Mouse (Mus musculus) kidney, adult 18-20 months (tissue): ENCODE measurements at regions not wholly inside any gene's neighbourhood (a gene's known extent, or its start where the extent isn't known, plus 50 kb on each side); places are given as distances from the start of the nearest gene placed in this dataset.

Experiments used
- DNase-seq: peaks from one replicate; pipeline ENCODE4 v3.0.0; 2021

GRCm38 (mm10) chr2:50916323-50917221 is 232.3 kb downstream of the Rnd3 start:
- no peak for DNase-seq

GRCm38 (mm10) chr2:50915149-50915548 is 233.8 kb downstream of the Rnd3 start:
- no peak for DNase-seq

- DNase-seq: no peak
Measured at GRCm38 (mm10) chr2:50914176-50914575, 234.7 kb downstream of the Rnd3 start.

GRCm38 (mm10) chr2:50908762-50909161 is 240.1 kb downstream of the Rnd3 start:
- no peak for DNase-seq

- no peak for DNase-seq
Measured at GRCm38 (mm10) chr2:50902701-50903100, 246.2 kb downstream of the Rnd3 start.

- no peak for DNase-seq
Measured at GRCm38 (mm10) chr2:50902220-50902619, 246.7 kb downstream of the Rnd3 start.

- no peak for DNase-seq
Measured at GRCm38 (mm10) chr2:50888992-50889391, 259.9 kb downstream of the Rnd3 start.

GRCm38 (mm10) chr2:50887954-50888353 is 261.0 kb downstream of the Rnd3 start:
- DNase-seq: no peak

GRCm38 (mm10) chr2:50885924-50886315 is 263.0 kb downstream of the Rnd3 start:
- no peak for DNase-seq

- DNase-seq: no peak
Measured at GRCm38 (mm10) chr2:50885280-50885923, 263.5 kb downstream of the Rnd3 start.

- no peak for DNase-seq
Measured at GRCm38 (mm10) chr2:50881514-50882038, 267.3 kb downstream of the Rnd3 start.

GRCm38 (mm10) chr2:50880806-50881205 is 268.1 kb downstream of the Rnd3 start:
- DNase-seq: no peak

GRCm38 (mm10) chr2:50877716-50878115 is 271.2 kb downstream of the Rnd3 start:
- peak; percentile 16 for DNase-seq

GRCm38 (mm10) chr2:50875072-50875471 is 273.8 kb downstream of the Rnd3 start:
- no peak for DNase-seq

GRCm38 (mm10) chr2:50853538-50854244 is 295.2 kb downstream of the Rnd3 start:
- no peak for DNase-seq

- no peak for DNase-seq
Measured at GRCm38 (mm10) chr2:50852413-50852919, 296.4 kb downstream of the Rnd3 start.

GRCm38 (mm10) chr2:50850071-50850470 is 298.8 kb downstream of the Rnd3 start:
- DNase-seq: no peak

- DNase-seq: no peak
Measured at GRCm38 (mm10) chr2:50841881-50842280, 307.0 kb downstream of the Rnd3 start.

GRCm38 (mm10) chr2:50835511-50836320 is 313.2 kb downstream of the Rnd3 start:
- DNase-seq: no peak

GRCm38 (mm10) chr2:50833791-50834190 is 315.1 kb downstream of the Rnd3 start:
- DNase-seq: no peak

GRCm38 (mm10) chr2:50832471-50832870 is 316.4 kb downstream of the Rnd3 start:
- DNase-seq: no peak

GRCm38 (mm10) chr2:50830056-50830720 is 318.7 kb downstream of the Rnd3 start:
- DNase-seq: no peak
